Mouse (Mus musculus): ENCODE measurements at regions not wholly inside any gene's neighbourhood (a gene's known extent, or its start where the extent isn't known, plus 50 kb on each side); places are given as distances from the start of the nearest gene placed in this dataset.

DNA sequence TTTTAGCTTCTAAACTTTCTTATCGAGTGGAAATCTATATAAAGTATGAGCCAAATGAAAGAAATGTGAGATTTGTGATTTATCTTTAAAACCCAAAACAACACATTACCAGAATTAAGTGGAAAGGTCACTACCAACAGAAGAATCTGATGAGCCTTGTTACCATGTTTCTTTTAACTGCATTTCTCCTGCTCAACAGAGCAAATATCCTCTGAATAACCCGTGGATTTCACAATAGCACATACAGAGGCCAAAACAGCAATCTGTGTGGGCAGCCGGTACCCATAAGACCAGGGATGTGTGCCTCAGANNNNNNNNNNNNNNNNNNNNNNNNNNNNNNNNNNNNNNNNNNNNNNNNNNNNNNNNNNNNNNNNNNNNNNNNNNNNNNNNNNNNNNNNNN, 85.3 kb downstream of the 4930444P10Rik start:
- 75% methylated on average over 3 of the region's 3 CpGs for WGBS
- no peaks in the 10 kb centered on the region for H3K9me3 ChIP-seq
- no peak for ATAC-seq (ENCODE audit: insufficient number of reproducible peaks, insufficient read depth, low FRiP score, low TSS enrichment, low read depth)
- no peak overlapping the region for H3K27ac ChIP-seq
- no peak overlapping the region for H3K4me3 ChIP-seq
- H3K36me3 ChIP-seq = no peaks in the 10 kb centered on the region
- H3K4me1 ChIP-seq = no peaks in the 10 kb centered on the region
- H3K27me3 ChIP-seq = no peaks in the 10 kb centered on the region
- H3K4me2 ChIP-seq = no peak overlapping the region
- no peak overlapping the region for H3K9ac ChIP-seq

DNA sequence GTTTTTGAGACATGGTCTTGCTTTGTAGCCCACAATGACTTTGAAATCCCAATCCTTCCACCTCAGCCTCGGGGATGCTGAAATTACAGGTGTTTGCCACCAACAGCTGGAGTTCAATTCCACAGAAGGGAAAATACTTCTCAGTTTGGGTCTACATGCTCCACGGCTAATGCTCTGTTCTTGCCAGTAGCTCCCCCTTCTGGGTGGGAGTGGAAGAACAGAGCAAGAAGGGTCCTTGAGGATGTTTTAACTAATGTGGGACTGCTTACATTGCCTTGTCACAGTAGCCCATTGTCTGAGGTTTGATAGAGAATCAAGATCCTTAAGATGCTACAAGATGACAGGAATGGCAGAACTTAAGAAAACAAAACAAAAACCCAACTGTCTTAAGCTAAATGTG, 86.2 kb downstream of the 4930444P10Rik start:
- WGBS = 78% methylated on average over 2 of the region's 2 CpGs
- H3K9me3 ChIP-seq = no peaks in the 10 kb centered on the region
- no peak overlapping the region for H3K4me2 ChIP-seq
- no peaks in the 10 kb centered on the region for H3K36me3 ChIP-seq
- ATAC-seq (ENCODE audit: insufficient number of reproducible peaks, insufficient read depth, low FRiP score, low TSS enrichment, low read depth) = no peak
- H3K4me1 ChIP-seq = no peaks in the 10 kb centered on the region
- no peak overlapping the region for H3K27ac ChIP-seq
- H3K27me3 ChIP-seq = no peaks in the 10 kb centered on the region
- no peak overlapping the region for H3K4me3 ChIP-seq
- no peak overlapping the region for H3K9ac ChIP-seq

DNA sequence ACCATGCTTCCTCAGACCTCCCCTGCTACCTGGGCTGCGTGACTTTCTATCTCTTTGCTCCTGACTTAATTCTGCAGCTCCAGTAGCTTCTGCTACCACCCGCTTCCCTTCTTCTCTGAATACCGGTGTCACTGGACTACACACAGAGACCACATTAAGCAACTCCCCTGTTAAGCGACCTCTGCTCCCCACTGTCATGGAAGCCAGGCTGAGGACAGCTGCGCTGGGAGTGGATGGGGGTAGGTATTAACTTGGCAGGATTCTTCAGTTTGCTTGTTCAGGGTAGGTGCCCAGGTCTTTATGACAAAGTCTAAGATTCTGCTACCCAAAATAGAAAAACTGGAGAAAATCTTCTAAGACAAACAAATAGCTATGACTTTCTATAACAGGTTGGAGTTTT, 96.0 kb downstream of the 4930444P10Rik start:
- no peak overlapping the region for H3K4me3 ChIP-seq
- H3K9me3 ChIP-seq = no peaks in the 10 kb centered on the region
- ATAC-seq (ENCODE audit: insufficient number of reproducible peaks, insufficient read depth, low FRiP score, low TSS enrichment, low read depth) = no peak
- WGBS = 70% methylated on average over 5 of the region's 5 CpGs
- H3K9ac ChIP-seq = no peak overlapping the region
- H3K4me2 ChIP-seq = no peak overlapping the region
- no peaks in the 10 kb centered on the region for H3K36me3 ChIP-seq
- H3K27me3 ChIP-seq = no peaks in the 10 kb centered on the region
- H3K27ac ChIP-seq = no peak overlapping the region
- H3K4me1 ChIP-seq = no peaks in the 10 kb centered on the region

DNA sequence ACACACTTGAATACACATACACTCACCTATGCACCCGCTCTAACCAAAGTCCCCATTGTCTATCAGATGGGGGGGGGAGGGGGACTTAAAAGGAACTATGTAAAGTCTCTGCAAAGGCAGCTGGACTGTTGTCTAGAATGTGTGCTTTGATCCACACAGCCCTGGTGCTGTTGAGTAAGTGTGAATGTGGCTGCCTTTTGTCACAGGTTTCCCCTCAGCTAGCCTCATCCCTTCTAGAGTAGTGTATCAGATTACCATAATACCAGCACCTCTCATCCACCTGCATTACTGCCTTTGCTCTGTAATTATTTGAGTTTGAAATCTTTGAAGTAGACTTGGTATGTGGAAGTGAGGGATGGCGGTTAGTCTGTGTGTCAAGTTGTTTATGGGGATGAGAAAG, 96.8 kb downstream of the 4930444P10Rik start:
- Histone ChIP-seq H3K27ac (no peak overlapping the region), H3K36me3 (no peaks in the 10 kb centered on the region), H3K4me2 (no peak overlapping the region), H3K27me3 (no peaks in the 10 kb centered on the region), H3K4me1 (no peaks in the 10 kb centered on the region), H3K9ac (no peak overlapping the region), H3K4me3 (no peak overlapping the region), H3K9me3 (no peaks in the 10 kb centered on the region)
- WGBS = 76% methylated on average over 2 of the region's 2 CpGs
- peak; percentile 72; the same call in 1 of the 2 replicates for ATAC-seq (ENCODE audit: insufficient number of reproducible peaks, insufficient read depth, low FRiP score, low TSS enrichment, low read depth)

DNA sequence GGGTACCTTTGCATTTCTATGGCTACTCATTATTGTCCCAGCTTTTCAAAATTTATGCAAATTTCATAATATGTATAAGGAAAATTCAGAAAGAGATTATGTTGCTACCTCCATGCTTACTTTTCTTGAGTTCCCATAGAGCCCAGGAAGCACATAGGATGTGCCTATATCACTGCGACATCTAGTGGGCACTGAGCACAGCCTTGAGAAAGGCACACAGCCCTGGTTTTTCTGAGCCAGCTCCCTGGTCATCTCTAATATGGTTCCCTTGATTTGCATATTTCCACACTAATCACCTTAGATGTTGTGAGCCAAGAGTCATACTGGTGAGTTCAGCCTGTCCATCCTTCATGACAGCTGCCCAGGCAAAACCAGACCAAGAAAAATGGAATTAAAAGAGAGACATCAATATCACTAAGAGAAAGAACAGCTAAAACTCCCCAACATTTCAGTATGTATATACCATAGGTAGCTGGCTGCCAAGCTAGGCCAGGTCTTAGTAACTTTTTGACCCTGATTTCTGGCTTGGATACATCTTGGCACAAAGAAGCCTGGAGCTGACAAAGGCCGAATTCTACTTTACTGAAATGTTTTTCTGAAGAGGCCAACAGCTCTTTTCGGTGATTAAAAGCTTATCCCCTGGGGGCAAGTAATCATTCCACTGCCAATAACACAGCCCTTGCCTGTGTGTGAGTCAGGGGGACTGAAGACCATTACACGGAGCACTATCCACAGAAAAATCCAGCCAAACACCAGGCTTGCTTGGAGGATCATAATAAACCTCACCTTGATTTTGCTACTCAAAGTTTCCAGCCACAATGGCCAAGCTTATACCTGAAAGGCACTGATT, 99.3 kb downstream of the 4930444P10Rik start:
- H3K27me3 ChIP-seq = no peaks in the 10 kb centered on the region
- H3K9me3 ChIP-seq = no peaks in the 10 kb centered on the region
- 0 out of 2 replicates have a peak, but pooled peaks have one; percentile 56 for ATAC-seq (ENCODE audit: insufficient number of reproducible peaks, insufficient read depth, low FRiP score, low TSS enrichment, low read depth)
- H3K9ac ChIP-seq = no peak overlapping the region
- H3K4me2 ChIP-seq = no peak overlapping the region
- no peak overlapping the region for H3K4me3 ChIP-seq
- H3K4me1 ChIP-seq = no peaks in the 10 kb centered on the region
- H3K27ac ChIP-seq = no peak overlapping the region
- 20% methylated on average over 4 of the region's 4 CpGs for WGBS
- H3K36me3 ChIP-seq = no peaks in the 10 kb centered on the region

DNA sequence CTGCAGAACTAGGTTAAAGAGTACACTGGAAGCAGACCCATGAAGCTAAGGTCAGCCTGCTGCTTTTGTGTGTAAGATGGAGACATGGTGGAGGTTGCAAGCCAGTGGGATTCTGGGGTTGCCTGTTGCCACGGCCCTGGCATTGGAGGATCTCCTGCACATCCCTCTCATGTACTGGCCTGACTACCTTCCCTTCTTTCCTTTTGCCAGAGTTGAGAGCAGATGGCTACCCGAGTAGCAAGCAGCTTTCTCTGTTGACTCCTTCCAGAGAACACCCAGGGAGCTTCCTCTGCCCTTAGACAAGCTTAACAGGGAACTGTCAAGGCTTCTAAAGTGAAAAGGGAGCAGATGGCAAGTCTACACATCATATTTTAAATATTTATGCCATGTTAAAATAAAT, 102.1 kb downstream of the 4930444P10Rik start:
- Histone ChIP-seq H3K36me3 (no peaks in the 10 kb centered on the region), H3K4me2 (no peak overlapping the region), H3K4me1 (no peaks in the 10 kb centered on the region), H3K27ac (no peak overlapping the region), H3K9ac (no peak overlapping the region), H3K9me3 (no peaks in the 10 kb centered on the region), H3K4me3 (no peak overlapping the region), H3K27me3 (no peaks in the 10 kb centered on the region)
- ATAC-seq (ENCODE audit: insufficient number of reproducible peaks, insufficient read depth, low FRiP score, low TSS enrichment, low read depth) = no peak
- WGBS = 63% methylated on average over 2 of the region's 2 CpGs

DNA sequence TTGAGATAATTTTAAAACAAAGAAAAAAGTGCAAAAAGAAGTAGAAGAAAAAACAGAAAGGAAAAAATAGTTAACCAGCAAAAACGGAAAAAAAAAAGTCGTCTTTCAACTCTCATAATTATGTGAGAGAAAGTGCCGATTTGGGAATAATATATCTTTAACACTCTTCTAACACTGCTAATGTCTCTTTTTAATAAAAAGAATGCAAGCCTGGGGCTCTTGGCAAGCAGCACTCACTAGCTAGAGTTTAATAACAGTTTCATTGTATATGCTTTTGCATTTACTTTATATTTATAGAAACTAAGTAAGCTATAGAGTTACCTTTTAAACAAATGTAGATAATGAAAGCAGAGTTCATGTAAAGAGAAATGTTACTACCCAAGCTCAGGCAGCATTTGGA, 107.5 kb downstream of the 4930444P10Rik start:
- 63% methylated on average over 3 of the region's 3 CpGs for WGBS
- H3K9ac ChIP-seq = no peak overlapping the region
- ATAC-seq (ENCODE audit: insufficient number of reproducible peaks, insufficient read depth, low FRiP score, low TSS enrichment, low read depth) = no peak

DNA sequence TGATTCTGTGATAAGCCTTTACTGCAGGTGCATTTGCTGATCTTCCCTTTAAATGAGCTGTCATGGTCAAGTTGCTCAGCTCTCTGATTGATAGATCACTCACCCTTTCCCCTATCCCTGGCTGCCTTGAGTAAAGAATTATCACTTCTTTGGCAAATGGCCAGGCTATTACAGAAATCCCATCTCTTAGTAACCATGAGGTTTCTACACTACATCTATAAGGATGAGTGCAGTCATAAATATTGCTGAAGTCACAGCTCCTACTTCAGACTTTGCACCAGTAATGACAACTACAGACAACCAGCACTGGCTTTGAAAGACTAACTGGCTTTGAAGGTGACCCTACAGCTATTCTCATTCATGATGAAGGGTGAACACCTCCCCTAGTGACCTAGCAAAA, 113.8 kb downstream of the 4930444P10Rik start:
- Histone ChIP-seq H3K9ac (no peak overlapping the region), H3K27me3 (no peaks in the 10 kb centered on the region), H3K9me3 (no peaks in the 10 kb centered on the region), H3K4me3 (no peak overlapping the region), H3K4me2 (no peak overlapping the region), H3K36me3 (no peaks in the 10 kb centered on the region), H3K4me1 (no peaks in the 10 kb centered on the region), H3K27ac (no peak overlapping the region)
- ATAC-seq (ENCODE audit: insufficient number of reproducible peaks, insufficient read depth, low FRiP score, low TSS enrichment, low read depth) = no peak

More for the DNA sequence above, 107.5 kb downstream of the 4930444P10Rik start:
- no peaks in the 10 kb centered on the region for H3K36me3 ChIP-seq
- no peak overlapping the region for H3K4me3 ChIP-seq
- no peaks in the 10 kb centered on the region for H3K9me3 ChIP-seq
- no peaks in the 10 kb centered on the region for H3K27me3 ChIP-seq
- no peaks in the 10 kb centered on the region for H3K4me1 ChIP-seq
- H3K4me2 ChIP-seq = no peak overlapping the region
- no peak overlapping the region for H3K27ac ChIP-seq

DNA sequence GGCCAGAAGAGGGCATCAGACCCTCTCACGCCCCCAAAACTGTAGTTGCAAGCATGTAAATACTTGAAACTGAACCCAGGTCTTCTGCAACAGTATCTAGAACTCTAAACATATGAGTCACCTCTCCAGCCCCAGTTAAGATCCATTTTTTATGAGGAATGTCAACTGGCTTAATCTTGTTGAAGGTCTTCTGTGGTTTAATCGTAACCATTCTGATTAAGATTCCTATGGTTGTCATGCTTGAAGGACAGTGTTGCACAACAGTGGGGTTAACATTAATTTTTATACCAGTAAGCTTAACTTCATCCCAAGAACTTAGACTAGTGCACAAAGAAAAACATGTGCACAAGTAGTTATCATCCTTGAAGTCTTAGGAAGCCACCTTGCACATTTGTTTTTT, 133.5 kb downstream of the 4930444P10Rik start:
- ATAC-seq (ENCODE audit: insufficient number of reproducible peaks, insufficient read depth, low FRiP score, low TSS enrichment, low read depth) = no peak

DNA sequence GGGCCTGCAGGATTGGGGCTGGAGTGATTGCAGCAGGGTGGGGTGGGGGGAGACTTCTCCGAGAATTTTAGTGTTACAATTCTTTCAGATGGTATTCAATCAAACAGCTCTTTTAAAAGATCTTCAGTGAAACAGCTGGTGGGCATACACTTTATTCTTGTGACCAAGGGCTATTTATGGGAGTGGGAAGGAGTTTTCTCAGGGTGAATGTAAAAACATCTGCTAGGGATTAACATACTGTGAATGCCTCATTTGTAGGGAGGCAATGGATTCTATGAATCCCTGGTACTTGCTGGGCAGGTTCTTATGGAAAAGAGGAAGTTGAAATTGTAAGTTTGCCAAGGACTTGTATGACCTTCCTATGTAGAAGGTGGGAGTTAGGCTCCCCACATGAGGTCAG, 134.5 kb downstream of the 4930444P10Rik start:
- Histone ChIP-seq H3K36me3 (no peaks in the 10 kb centered on the region), H3K4me3 (no peak overlapping the region), H3K9ac (no peak overlapping the region), H3K9me3 (no peaks in the 10 kb centered on the region), H3K27me3 (no peaks in the 10 kb centered on the region), H3K27ac (no peak overlapping the region; the same call in 1 of the 2 replicates), H3K4me1 (no peaks in the 10 kb centered on the region), H3K4me2 (no peak overlapping the region)
- 36% methylated on average over 1 of the region's 1 CpGs for WGBS
- no peak for ATAC-seq (ENCODE audit: insufficient number of reproducible peaks, insufficient read depth, low FRiP score, low TSS enrichment, low read depth)

More for the DNA sequence above, 133.5 kb downstream of the 4930444P10Rik start:
- H3K9me3 ChIP-seq = no peaks in the 10 kb centered on the region
- H3K27ac ChIP-seq = no peak overlapping the region
- no peaks in the 10 kb centered on the region for H3K4me1 ChIP-seq
- H3K27me3 ChIP-seq = no peaks in the 10 kb centered on the region
- H3K4me2 ChIP-seq = no peak overlapping the region
- H3K36me3 ChIP-seq = no peaks in the 10 kb centered on the region
- H3K4me3 ChIP-seq = no peak overlapping the region
- 85% methylated on average over 2 of the region's 2 CpGs for WGBS
- no peak overlapping the region for H3K9ac ChIP-seq

DNA sequence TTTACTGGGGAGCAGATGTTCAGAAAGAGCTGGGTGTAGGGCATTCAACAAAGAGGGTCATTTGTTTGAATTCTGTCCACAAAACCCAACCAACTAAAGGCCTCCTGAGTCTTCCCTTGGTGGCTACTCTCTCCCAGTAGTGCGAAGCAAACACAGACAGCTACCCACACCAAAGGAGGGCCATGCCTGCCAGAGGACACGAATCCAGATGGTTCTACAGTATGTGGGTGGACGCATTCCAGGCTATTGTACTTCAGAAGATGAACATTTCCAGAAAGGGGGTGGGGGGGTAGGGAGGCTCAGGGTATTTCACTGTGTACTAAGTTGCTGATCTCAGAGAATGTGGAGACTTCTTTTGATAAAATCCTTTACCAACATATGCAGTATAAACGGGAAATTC, 149.5 kb downstream of the 4930444P10Rik start:
- ATAC-seq (ENCODE audit: insufficient number of reproducible peaks, insufficient read depth, low FRiP score, low TSS enrichment, low read depth) = no peak
- no peak overlapping the region for H3K4me3 ChIP-seq
- H3K36me3 ChIP-seq = no peaks in the 10 kb centered on the region
- H3K9me3 ChIP-seq = no peaks in the 10 kb centered on the region
- no peak overlapping the region for H3K27ac ChIP-seq
- H3K4me2 ChIP-seq = no peak overlapping the region
- H3K9ac ChIP-seq = no peak overlapping the region
- no peaks in the 10 kb centered on the region for H3K27me3 ChIP-seq
- WGBS = 56% methylated on average over 4 of the region's 4 CpGs
- H3K4me1 ChIP-seq = no peaks in the 10 kb centered on the region

DNA sequence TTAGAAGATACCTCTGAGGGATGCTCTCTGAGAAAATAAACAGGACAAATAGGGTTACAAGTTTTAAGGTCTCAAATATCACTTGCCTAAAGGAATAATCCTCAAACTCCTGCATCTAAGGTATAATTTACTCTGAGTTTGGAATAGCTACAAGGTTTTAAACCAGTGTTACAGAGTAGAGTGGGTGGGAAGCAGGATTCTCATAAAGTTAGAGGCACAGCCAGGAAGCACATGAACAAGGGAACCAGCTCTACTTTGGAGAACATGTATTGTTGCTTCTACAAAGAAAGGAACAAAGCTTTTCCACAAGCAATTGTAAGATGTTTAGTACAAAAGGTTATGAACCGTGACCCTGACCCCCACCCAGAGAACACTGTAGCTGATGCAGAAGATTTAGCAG, 150.1 kb downstream of the 4930444P10Rik start:
- H3K9ac ChIP-seq = no peak overlapping the region
- ATAC-seq (ENCODE audit: insufficient number of reproducible peaks, insufficient read depth, low FRiP score, low TSS enrichment, low read depth) = no peak
- no peaks in the 10 kb centered on the region for H3K36me3 ChIP-seq
- WGBS = 73% methylated on average over 1 of the region's 1 CpGs
- no peaks in the 10 kb centered on the region for H3K4me1 ChIP-seq
- no peaks in the 10 kb centered on the region for H3K27me3 ChIP-seq
- no peak overlapping the region for H3K4me2 ChIP-seq
- no peaks in the 10 kb centered on the region for H3K9me3 ChIP-seq
- no peak overlapping the region for H3K4me3 ChIP-seq
- no peak overlapping the region for H3K27ac ChIP-seq

Data from embryonic facial prominence, embryonic 13.5 days (tissue).